Mouse (Mus musculus) heart, embryonic 11.5 days (tissue): ENCODE results near the gene Uba1y. TPM values are rescaled to one million over a fixed set of nuclear protein-coding genes. Genes with fewer than 3 reads are reported as not detected.
"Not testable (repeated sequence)": the region's sequence is repeated elsewhere in the genome, so short reads cannot be mapped to it uniquely, and the experiment has no call there.

Source experiments
- ATAC-seq: fragments of 200-750 bp; cut with Nextera tagmentation; replicated peaks from 2 replicates; pipeline ENCODE4 v1.8.0; 2017; ENCODE audit warnings: moderate library complexity; ENCODE audit not compliant: insufficient number of reproducible peaks, low FRiP score, low TSS enrichment
- H3K27ac ChIP-seq: fragments of 300-500 bp; sonication (generic); 2 replicates; pipeline ENCODE4 v1.5.1; 2014; ENCODE audit warnings: mild to moderate bottlenecking, low read depth, low read length
- H3K27me3 ChIP-seq: fragments of 300-500 bp; sonication (generic); 2 replicates; pipeline ENCODE4 v1.6.1; 2014; ENCODE audit warnings: mild to moderate bottlenecking, low read length, mixed read lengths; ENCODE audit not compliant: control insufficient read depth, insufficient read depth
- H3K36me3 ChIP-seq: fragments of 300-500 bp; sonication (generic); 2 replicates; pipeline ENCODE4 v1.6.1; 2014; ENCODE audit warnings: mild to moderate bottlenecking, low read length, moderate library complexity, mixed read lengths; ENCODE audit not compliant: control insufficient read depth, insufficient read depth
- H3K4me1 ChIP-seq: fragments of 300-500 bp; sonication (generic); 2 replicates; pipeline ENCODE4 v1.6.1; 2014; ENCODE audit warnings: low read length; ENCODE audit not compliant: control insufficient read depth, insufficient read depth
- H3K4me2 ChIP-seq: fragments of 300-500 bp; sonication (generic); 2 replicates; pipeline ENCODE4 v1.6.1; 2014; ENCODE audit warnings: mild to moderate bottlenecking, moderate library complexity
- H3K4me3 ChIP-seq: fragments of 300-500 bp; sonication (generic); 2 replicates; pipeline ENCODE4 v1.5.1; 2014; ENCODE audit warnings: low read depth, low read length
- H3K9ac ChIP-seq: fragments of 300-500 bp; sonication (generic); 2 replicates; pipeline ENCODE4 v1.6.1; 2014; ENCODE audit warnings: mild to moderate bottlenecking, low read depth, low read length, moderate library complexity
- H3K9me3 ChIP-seq: fragments of 300-500 bp; sonication (generic); replicated peaks from 2 replicates; pipeline ENCODE4 v1.6.1; 2016; ENCODE audit warnings: low read length; ENCODE audit not compliant: control insufficient read depth
- WGBS: fragments of 180-500 bp; shearing (Covaris S2); extraction: QIAGEN DNeasy Blood & Tissue Kit; methylation state at CpG from one replicate; pipeline ENCODE4 v1.1.7; 2014; ENCODE audit not compliant: insufficient replicate concordance; 5-methylcytosine and 5-hydroxymethylcytosine counted together
- polyA plus RNA-seq: library from polyadenylated mRNA; unstranded; fragments of >200 nt; fragmentation: Nextera tagmentation; extraction: Ambion mirVana; gene quantifications from 2 replicates; pipeline ENCODE4 v1.2.1, GENCODE M21; 2014

The Uba1y gene
- not detected in 2 replicates for polyA plus RNA-seq

DNA sequence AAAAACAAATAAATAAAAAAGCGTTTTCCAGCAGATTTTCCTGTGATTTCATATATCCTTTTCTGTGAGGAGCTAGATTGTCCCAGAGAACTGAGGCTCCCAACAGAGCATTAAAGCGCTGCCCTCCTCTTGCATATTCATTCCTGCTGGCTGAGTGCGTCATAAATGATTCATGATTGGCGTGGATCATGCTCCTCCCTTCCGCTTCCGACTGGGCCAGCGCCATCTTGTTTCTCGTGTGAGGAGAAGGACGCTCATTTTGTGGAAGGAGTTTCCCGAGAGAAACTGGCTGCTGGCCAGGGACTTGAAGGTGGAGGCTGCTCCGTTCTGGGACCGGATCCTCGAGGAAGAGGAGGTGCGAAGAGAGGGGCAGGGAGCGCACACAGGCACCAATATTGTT is at the start of gene Uba1y:
Gene Uba1y, plus strand, starts transcription at position 254 of the 400 bp plus-strand sequence.
- Histone ChIP-seq H3K27me3 (no peaks in the 10 kb centered on the region), H3K36me3 (no peaks in the 10 kb centered on the region), H3K27ac (no peak within 1 kb of the TSS), H3K9me3 (no peaks in the 10 kb centered on the region), H3K9ac (no peak within 1 kb of the TSS), H3K4me2 (no peak within 1 kb of the TSS), H3K4me3 (no peak within 1 kb of the TSS), H3K4me1 (no peaks in the 10 kb centered on the region)
- WGBS = 62% methylated on average over 3 of the region's 15 CpGs
- no peak for ATAC-seq

GRCm38 (mm10) chrY:797309-797708 is 21.1 kb upstream of the Uba1y start, which contains the start of gene Zfy1:
Zfy1 (minus strand) TSS chrY:797409.
- not testable (repeated sequence) for H3K9me3 ChIP-seq, H3K36me3 ChIP-seq, H3K27me3 ChIP-seq, ATAC-seq, H3K4me2 ChIP-seq, H3K4me3 ChIP-seq, H3K4me1 ChIP-seq, H3K27ac ChIP-seq, H3K9ac ChIP-seq
- no CpG with 5 or more reads among the region's 11 CpGs for WGBS

DNA sequence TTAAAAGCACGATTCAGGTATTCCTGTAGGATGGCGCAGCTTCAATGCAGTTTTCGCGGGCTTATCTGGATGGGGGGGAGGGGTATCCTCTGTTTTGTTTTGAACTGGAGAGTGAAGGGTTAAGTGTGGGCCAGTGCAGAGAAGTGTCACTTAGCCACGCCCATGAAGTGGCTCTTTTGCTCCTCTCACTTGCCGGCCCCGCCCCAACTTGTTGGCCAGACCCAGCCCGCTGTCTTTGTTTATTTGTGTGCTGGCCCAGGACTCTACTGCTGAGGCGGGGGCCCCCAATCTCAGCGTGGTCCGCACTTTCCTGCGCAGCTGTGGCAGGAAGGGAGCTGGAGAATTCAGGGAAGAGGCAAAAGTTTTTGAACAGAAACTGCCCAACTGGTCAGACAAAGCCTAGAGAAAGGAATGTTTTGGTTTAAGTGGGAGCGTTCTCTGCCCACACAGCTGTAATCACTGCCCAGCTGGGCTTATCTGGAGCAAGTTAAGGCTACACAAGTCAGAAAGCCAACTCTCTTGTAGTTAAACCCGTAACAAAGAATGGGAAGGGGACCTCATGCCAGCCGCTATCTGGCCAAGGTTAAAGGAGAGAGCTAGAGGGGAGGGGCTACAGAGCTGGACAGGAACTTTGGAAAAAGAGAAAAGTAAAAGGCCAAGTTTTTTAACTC is 9.3 kb upstream of the Uba1y start:
- ATAC-seq = peak; percentile 80
- no peak overlapping the region for H3K9ac ChIP-seq
- WGBS = 0% methylated on average over 5 of the region's 15 CpGs
- H3K4me1 ChIP-seq = no peaks in the 10 kb centered on the region
- H3K27ac ChIP-seq = peak overlapping the region; percentile 35; the same call in 1 of the 2 replicates
- H3K27me3 ChIP-seq = no peaks in the 10 kb centered on the region
- H3K9me3 ChIP-seq = no peaks in the 10 kb centered on the region
- H3K36me3 ChIP-seq = no peaks in the 10 kb centered on the region
- H3K4me3 ChIP-seq = peak overlapping the region; percentile 23
- peak overlapping the region; percentile 50 for H3K4me2 ChIP-seq

GRCm38 (mm10) chrY:872404-872803 is 54.0 kb downstream of the Uba1y start:
- no peak overlapping the region for H3K4me2 ChIP-seq
- H3K27ac ChIP-seq = no peak overlapping the region
- no peaks in the 10 kb centered on the region for H3K4me1 ChIP-seq
- no peaks in the 10 kb centered on the region for H3K9me3 ChIP-seq
- H3K9ac ChIP-seq = no peak overlapping the region
- no peaks in the 10 kb centered on the region for H3K27me3 ChIP-seq
- ATAC-seq = no peak
- H3K4me3 ChIP-seq = no peak overlapping the region
- H3K36me3 ChIP-seq = no peaks in the 10 kb centered on the region

DNA sequence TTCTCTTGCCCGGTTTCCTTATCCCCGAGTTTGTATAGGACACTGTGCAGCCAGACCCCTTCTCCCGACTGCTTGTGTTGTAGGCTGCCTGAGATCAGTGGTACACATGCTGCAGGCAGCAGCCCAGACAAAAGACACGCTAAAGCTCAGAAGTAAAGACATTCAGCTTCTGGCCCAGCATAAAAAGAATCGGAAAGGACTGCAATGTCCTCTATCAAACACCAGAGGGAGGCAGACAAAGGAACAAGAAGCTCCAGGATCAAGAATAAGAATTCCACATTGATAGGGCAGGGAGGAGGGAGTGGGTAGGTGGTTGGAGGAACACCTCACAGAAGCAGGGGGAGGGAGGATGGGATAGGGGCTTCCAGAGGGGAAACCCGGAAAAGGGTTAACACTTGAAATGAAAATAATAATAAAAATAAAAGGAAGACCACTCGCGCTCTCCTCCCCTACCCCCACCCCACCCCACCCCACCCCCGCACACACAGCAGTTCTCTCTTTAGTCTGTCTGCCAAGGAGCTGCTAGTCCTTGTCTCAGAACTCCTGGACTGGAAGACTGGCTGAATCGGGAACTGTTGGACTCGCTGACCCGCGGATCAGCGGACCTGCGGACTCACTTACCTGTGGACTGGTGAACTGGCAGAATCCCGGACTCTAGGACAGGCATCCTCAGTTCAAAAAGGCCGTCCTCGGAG is 54.6 kb downstream of the Uba1y start:
- no peaks in the 10 kb centered on the region for H3K9me3 ChIP-seq
- H3K36me3 ChIP-seq = no peaks in the 10 kb centered on the region
- no peak for ATAC-seq
- H3K4me2 ChIP-seq = no peak overlapping the region
- no peak overlapping the region for H3K27ac ChIP-seq
- H3K4me1 ChIP-seq = no peaks in the 10 kb centered on the region
- H3K9ac ChIP-seq = no peak overlapping the region
- H3K4me3 ChIP-seq = no peak overlapping the region
- 25% methylated on average over 7 of the region's 18 CpGs for WGBS
- H3K27me3 ChIP-seq = no peaks in the 10 kb centered on the region

Other genes starting within 250 kb of the Uba1y start
- not detected in 2 replicates for gene Zfy1, start 21.2 kb upstream of the Uba1y start, polyA plus RNA-seq
- 9.1 and 10.7 TPM in 2 replicates for gene Kdm5d, start 79.1 kb downstream of the Uba1y start, polyA plus RNA-seq
- 32.1 and 36.3 TPM in 2 replicates for gene Eif2s3y, start 191.9 kb downstream of the Uba1y start, polyA plus RNA-seq